Mouse (Mus musculus) large intestine, adult 2 months (tissue): ENCODE measurements around the gene Pus7. TPM values are rescaled to one million over a fixed set of nuclear protein-coding genes. Genes with fewer than 3 reads are reported as not detected.
"Not testable (repeated sequence)": the region's sequence is repeated elsewhere in the genome, so short reads cannot be mapped to it uniquely, and the experiment has no call there.

Experiments used
- DNase-seq: peaks from one replicate; pipeline ENCODE4 v3.0.0-alpha.2; 2012; ENCODE audit warnings: low read depth, low spot score
- WGBS: fragments of 180-500 bp; shearing (Covaris S2); methylation state at CpG from one replicate; pipeline ENCODE4 v1.1.7; 2018; 5-methylcytosine and 5-hydroxymethylcytosine counted together
- polyA plus RNA-seq: library from polyadenylated mRNA; depleted of rRNA; stranded (reverse); fragments of >200 nt; gene quantifications from 2 replicates; pipeline ENCODE4 v1.2.3, GENCODE M21; 2012

Gene Pus7
- polyA plus RNA-seq, 1 experiment, result 3.8 TPM

GRCm38 (mm10) chr5:23762531-23762930 lies 21.0 kb downstream of the Pus7 start:
- no peak for DNase-seq
- 91% methylated on average over 6 of the region's 6 CpGs for WGBS

GRCm38 (mm10) chr5:23758633-23759032 lies 24.9 kb downstream of the Pus7 start:
- no peak for DNase-seq
- 42% methylated on average over 2 of the region's 2 CpGs for WGBS

GRCm38 (mm10) chr5:23756368-23756767 lies 27.1 kb downstream of the Pus7 start:
- DNase-seq, result no peak
- 95% methylated on average over 4 of the region's 4 CpGs for WGBS

GRCm38 (mm10) chr5:23755591-23755990 lies 27.9 kb downstream of the Pus7 start:
- 98% methylated on average over 9 of the region's 9 CpGs for WGBS
- DNase-seq, result no peak

- 63% methylated on average over 2 of the region's 2 CpGs for WGBS
- no peak for DNase-seq
Measured at GRCm38 (mm10) chr5:23749882-23750281, 33.6 kb downstream of the Pus7 start.

GRCm38 (mm10) chr5:23743261-23743660 lies 40.2 kb downstream of the Pus7 start:
- DNase-seq, result no peak
- WGBS, result 96% methylated on average over 12 of the region's 12 CpGs

GRCm38 (mm10) chr5:23737111-23737510 lies 46.4 kb downstream of the Pus7 start:
- 96% methylated on average over 4 of the region's 4 CpGs for WGBS

GRCm38 (mm10) chr5:23736366-23736765 lies 47.1 kb downstream of the Pus7 start:
- 32% methylated on average over 4 of the region's 4 CpGs for WGBS
- DNase-seq, result no peak

More at GRCm38 (mm10) chr5:23737111-23737510, 46.4 kb downstream of the Pus7 start:
- DNase-seq, result no peak

- DNase-seq, result no peak
- 98% methylated on average over 2 of the region's 2 CpGs for WGBS
Measured at GRCm38 (mm10) chr5:23721956-23722355, 61.6 kb downstream of the Pus7 start.

GRCm38 (mm10) chr5:23718881-23719328 lies 64.6 kb downstream of the Pus7 start:
- WGBS, result 65% methylated on average over 4 of the region's 4 CpGs
- no peak for DNase-seq

GRCm38 (mm10) chr5:23718182-23718534 lies 65.4 kb downstream of the Pus7 start:
- DNase-seq, result no peak
- WGBS, result 64% methylated on average over 1 of the region's 1 CpGs

- DNase-seq, result no peak
- WGBS, result 73% methylated on average over 3 of the region's 3 CpGs
Measured at GRCm38 (mm10) chr5:23717469-23718181, 65.9 kb downstream of the Pus7 start.

GRCm38 (mm10) chr5:23713401-23714335 lies 69.8 kb downstream of the Pus7 start:
- DNase-seq, result no peak
- WGBS, result 87% methylated on average over 8 of the region's 8 CpGs

- peak; percentile 6 for DNase-seq
- WGBS, result 2% methylated on average over 60 of the region's 60 CpGs
Measured at GRCm38 (mm10) chr5:23712130-23713001, 71.1 kb downstream of the Pus7 start.

GRCm38 (mm10) chr5:23711671-23712129 lies 71.8 kb downstream of the Pus7 start:
- DNase-seq, result peak; percentile 6
- WGBS, result 15% methylated on average over 6 of the region's 6 CpGs

GRCm38 (mm10) chr5:23711244-23711643 lies 72.3 kb downstream of the Pus7 start:
- WGBS, result 94% methylated on average over 4 of the region's 4 CpGs
- DNase-seq, result no peak

GRCm38 (mm10) chr5:23709661-23710060 lies 73.8 kb downstream of the Pus7 start:
- WGBS, result 100% methylated on average over 1 of the region's 1 CpGs
- DNase-seq, result no peak

- 98% methylated on average over 34 of the region's 34 CpGs for WGBS
- not testable (repeated sequence) for DNase-seq
Measured at GRCm38 (mm10) chr5:23706601-23707597, 76.6 kb downstream of the Pus7 start.
